Mouse (Mus musculus) retina, adult 2 months (tissue): ENCODE results near the gene Map3k20.

Experiments used
- DNase-seq: peaks from one replicate; pipeline ENCODE4 v3.0.0-alpha.2; 2012; ENCODE audit warnings: low read depth, low spot score

The Map3k20 gene

GRCm38 (mm10) chr2:72280524-72280923 lies 4.9 kb upstream of the Map3k20 start:
- DNase-seq: no peak

- no peak for DNase-seq
These were observed 3.5 kb upstream of the Map3k20 start for GRCm38 (mm10) chr2:72281971-72282370.

GRCm38 (mm10) chr2:72282733-72283132 lies 2.7 kb upstream of the Map3k20 start:
- DNase-seq: no peak

GRCm38 (mm10) chr2:72284689-72285088 lies 748 bp upstream of the Map3k20 start:
- DNase-seq: no peak

GRCm38 (mm10) chr2:72285888-72286661 lies 638 bp downstream of the Map3k20 start:
- DNase-seq: no peak

GRCm38 (mm10) chr2:72287142-72287541 lies 1.7 kb downstream of the Map3k20 start:
- no peak for DNase-seq

- DNase-seq: no peak
These were observed 3.6 kb downstream of the Map3k20 start for GRCm38 (mm10) chr2:72288932-72289534.

- no peak for DNase-seq
These were observed 5.7 kb downstream of the Map3k20 start for GRCm38 (mm10) chr2:72291103-72291502.

GRCm38 (mm10) chr2:72292573-72292972 lies 7.1 kb downstream of the Map3k20 start:
- no peak for DNase-seq

GRCm38 (mm10) chr2:72294994-72295393 lies 9.6 kb downstream of the Map3k20 start:
- DNase-seq: no peak

- no peak for DNase-seq
These were observed 11.7 kb downstream of the Map3k20 start for GRCm38 (mm10) chr2:72296984-72297715.

- DNase-seq: no peak
These were observed 12.3 kb downstream of the Map3k20 start for GRCm38 (mm10) chr2:72297716-72298082.

GRCm38 (mm10) chr2:72298406-72298805 lies 13.0 kb downstream of the Map3k20 start:
- no peak for DNase-seq

GRCm38 (mm10) chr2:72301194-72301916 lies 15.9 kb downstream of the Map3k20 start:
- no peak for DNase-seq

GRCm38 (mm10) chr2:72305738-72306137 lies 20.3 kb downstream of the Map3k20 start:
- no peak for DNase-seq

GRCm38 (mm10) chr2:72308351-72308750 lies 22.9 kb downstream of the Map3k20 start:
- DNase-seq: no peak

GRCm38 (mm10) chr2:72308981-72309380 lies 23.5 kb downstream of the Map3k20 start:
- DNase-seq: no peak

GRCm38 (mm10) chr2:72311486-72311885 lies 26.0 kb downstream of the Map3k20 start:
- DNase-seq: no peak

- no peak for DNase-seq
These were observed 27.9 kb downstream of the Map3k20 start for GRCm38 (mm10) chr2:72313312-72313711.

- DNase-seq: no peak
These were observed 33.0 kb downstream of the Map3k20 start for GRCm38 (mm10) chr2:72318421-72318820.

- DNase-seq: no peak
These were observed 33.8 kb downstream of the Map3k20 start for GRCm38 (mm10) chr2:72319028-72319798.
